Mouse (Mus musculus) testis, postnatal 14 days (tissue): ENCODE results near the gene Prr22.

Experiments used
- DNase-seq: peaks from one replicate; pipeline ENCODE4 v3.0.0; 2021; ENCODE audit warnings: low spot score

The Prr22 gene

DNA sequence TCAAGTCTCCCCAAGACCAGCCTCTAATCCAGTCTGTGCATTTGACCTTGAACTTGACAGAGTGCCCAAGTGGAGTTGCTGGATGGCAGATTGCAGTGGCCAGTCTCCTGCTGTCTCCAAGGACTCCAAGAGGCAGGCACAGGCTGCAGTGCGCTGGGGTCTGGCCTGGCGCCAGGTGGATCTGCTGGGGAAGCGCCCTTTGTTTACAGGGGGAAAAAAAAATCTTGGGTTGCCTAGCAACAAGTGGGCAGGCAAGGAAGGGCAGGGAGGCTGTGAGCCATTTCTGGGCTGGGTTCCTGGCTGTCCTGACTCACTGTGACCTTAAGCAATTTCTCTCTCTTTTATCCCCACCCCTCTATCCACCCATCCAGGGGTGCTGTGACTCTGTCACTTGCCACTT is 40.2 kb downstream of the Prr22 start:
- peak; percentile 79 for DNase-seq

- peak; percentile 70 for DNase-seq
Observed at GRCm38 (mm10) chr17:56814316-56815056, 44.4 kb downstream of the Prr22 start.

- no peak for DNase-seq
Observed at GRCm38 (mm10) chr17:56815057-56815345, 45.0 kb downstream of the Prr22 start.

DNA sequence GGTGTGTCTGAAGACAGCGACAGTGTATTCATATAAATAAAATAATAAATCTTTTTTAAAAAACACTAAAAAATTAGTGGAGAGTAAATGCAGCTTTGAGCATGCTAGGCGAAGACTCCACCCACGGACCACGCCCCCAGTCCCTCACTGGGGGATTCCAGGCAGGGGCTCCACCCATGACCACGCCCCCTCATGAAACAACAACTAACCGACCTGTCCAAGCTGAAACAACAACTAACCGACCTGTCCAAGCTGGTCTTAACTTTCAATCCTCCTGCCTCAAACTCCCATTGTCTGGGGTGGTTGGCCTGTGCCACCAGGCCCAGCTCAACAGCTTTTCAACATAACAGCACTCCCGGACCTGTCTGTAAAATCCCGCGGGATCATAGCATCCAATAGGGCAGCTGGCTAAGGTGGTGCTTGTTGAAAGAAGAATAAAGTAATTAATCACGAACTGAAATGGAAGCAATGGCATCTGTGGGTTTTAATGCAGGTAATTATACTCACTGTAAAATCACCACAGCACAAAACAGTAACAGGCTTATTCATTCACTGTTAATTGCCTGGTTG is 48.1 kb downstream of the Prr22 start:
- DNase-seq = peak; percentile 59

GRCm38 (mm10) chr17:56819032-56819545 is 49.0 kb downstream of the Prr22 start:
- no peak for DNase-seq

DNA sequence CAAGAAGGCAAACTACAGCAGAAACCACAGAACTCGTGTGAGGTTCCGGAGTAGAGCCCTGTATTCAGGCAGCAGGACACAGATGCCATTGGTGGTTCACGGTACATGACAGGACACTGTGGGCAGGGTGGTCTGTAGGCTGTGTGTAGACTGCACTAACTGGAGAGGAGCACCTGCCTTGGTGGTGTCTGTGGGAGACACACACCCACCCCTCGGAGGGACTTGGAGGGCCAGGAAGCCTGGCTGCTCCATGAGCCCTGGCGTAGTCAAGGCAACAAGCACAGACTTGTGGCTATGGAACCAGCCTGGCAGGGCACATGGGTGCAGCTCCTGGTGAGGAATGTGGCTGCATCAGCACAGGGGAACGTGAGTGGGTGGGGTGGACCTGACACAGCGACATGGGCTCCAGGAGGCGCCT is 49.7 kb downstream of the Prr22 start:
- no peak for DNase-seq
